Mouse (Mus musculus) intestine, embryonic 16.5 days (tissue): ENCODE data around the gene Nfkbie. TPM values are rescaled to one million over a fixed set of nuclear protein-coding genes. Genes with fewer than 3 reads are reported as not detected.

Experiments
- ATAC-seq: fragments of 200-750 bp; cut with Nextera tagmentation; 2 replicates; pipeline ENCODE4 v1.8.0; 2017; ENCODE audit warnings: moderate TSS enrichment, moderate library complexity
- H3K27ac ChIP-seq: fragments of 300-500 bp; sonication (generic); 2 replicates; pipeline ENCODE4 v1.5.1; 2014; ENCODE audit warnings: mild to moderate bottlenecking, low read length
- H3K27me3 ChIP-seq: fragments of 300-500 bp; sonication (generic); replicated peaks from 2 replicates; pipeline ENCODE4 v1.6.1; 2014; ENCODE audit warnings: low read length, control low read depth, mixed read lengths; ENCODE audit not compliant: control insufficient read depth, insufficient read depth
- H3K36me3 ChIP-seq: fragments of 300-500 bp; sonication (generic); 2 replicates; pipeline ENCODE4 v1.6.1; 2014; ENCODE audit warnings: low read length, control low read depth; ENCODE audit not compliant: control insufficient read depth, insufficient read depth
- H3K4me1 ChIP-seq: fragments of 300-500 bp; sonication (generic); 2 replicates; pipeline ENCODE4 v1.6.1; 2014; ENCODE audit warnings: low read length, control low read depth, mixed read lengths; ENCODE audit not compliant: control insufficient read depth, insufficient read depth
- H3K4me2 ChIP-seq: fragments of 300-500 bp; sonication (generic); 2 replicates; pipeline ENCODE4 v1.6.1; 2014; ENCODE audit warnings: low read depth, low read length, control low read depth
- H3K4me3 ChIP-seq: fragments of 300-500 bp; sonication (generic); 2 replicates; pipeline ENCODE4 v1.5.1; 2014; ENCODE audit warnings: mild to moderate bottlenecking, low read length
- H3K9ac ChIP-seq: fragments of 300-500 bp; sonication (generic); 2 replicates; pipeline ENCODE4 v1.6.1; 2014; ENCODE audit warnings: low read depth, low read length
- H3K9me3 ChIP-seq: fragments of 300-500 bp; sonication (generic); 2 replicates; pipeline ENCODE4 v1.6.1; 2016; ENCODE audit warnings: low read length, control low read depth; ENCODE audit not compliant: control insufficient read depth
- WGBS: fragments of 180-500 bp; shearing (Covaris S2); extraction: QIAGEN DNeasy Blood & Tissue Kit; methylation state at CpG from one replicate; pipeline ENCODE4 v1.1.7; 2014; 5-methylcytosine and 5-hydroxymethylcytosine counted together
- polyA plus RNA-seq: library from polyadenylated mRNA; unstranded; fragments of >200 nt; fragmentation: Nextera tagmentation; extraction: Ambion mirVana; gene quantifications from 2 replicates; pipeline ENCODE4 v1.2.1, GENCODE M21; 2015

Gene Nfkbie
- polyA plus RNA-seq, 1 experiment from 2014 or later = 5.5 TPM

GRCm38 (mm10) chr17:45547461-45548190, 7.9 kb upstream of the Nfkbie start:
- Histone ChIP-seq H3K27ac (no peak overlapping the region), H3K4me3 (no peak overlapping the region), H3K36me3 (no peaks in the 10 kb centered on the region), H3K4me1 (peaks cover 20% of the 10 kb centered on the region), H3K4me2 (no peak overlapping the region), H3K27me3 (peaks cover 62% of the 10 kb centered on the region), H3K9me3 (no peaks in the 10 kb centered on the region), H3K9ac (no peak overlapping the region)
- ATAC-seq = no peak
- 76% methylated on average over 5 of the region's 5 CpGs for WGBS

DNA sequence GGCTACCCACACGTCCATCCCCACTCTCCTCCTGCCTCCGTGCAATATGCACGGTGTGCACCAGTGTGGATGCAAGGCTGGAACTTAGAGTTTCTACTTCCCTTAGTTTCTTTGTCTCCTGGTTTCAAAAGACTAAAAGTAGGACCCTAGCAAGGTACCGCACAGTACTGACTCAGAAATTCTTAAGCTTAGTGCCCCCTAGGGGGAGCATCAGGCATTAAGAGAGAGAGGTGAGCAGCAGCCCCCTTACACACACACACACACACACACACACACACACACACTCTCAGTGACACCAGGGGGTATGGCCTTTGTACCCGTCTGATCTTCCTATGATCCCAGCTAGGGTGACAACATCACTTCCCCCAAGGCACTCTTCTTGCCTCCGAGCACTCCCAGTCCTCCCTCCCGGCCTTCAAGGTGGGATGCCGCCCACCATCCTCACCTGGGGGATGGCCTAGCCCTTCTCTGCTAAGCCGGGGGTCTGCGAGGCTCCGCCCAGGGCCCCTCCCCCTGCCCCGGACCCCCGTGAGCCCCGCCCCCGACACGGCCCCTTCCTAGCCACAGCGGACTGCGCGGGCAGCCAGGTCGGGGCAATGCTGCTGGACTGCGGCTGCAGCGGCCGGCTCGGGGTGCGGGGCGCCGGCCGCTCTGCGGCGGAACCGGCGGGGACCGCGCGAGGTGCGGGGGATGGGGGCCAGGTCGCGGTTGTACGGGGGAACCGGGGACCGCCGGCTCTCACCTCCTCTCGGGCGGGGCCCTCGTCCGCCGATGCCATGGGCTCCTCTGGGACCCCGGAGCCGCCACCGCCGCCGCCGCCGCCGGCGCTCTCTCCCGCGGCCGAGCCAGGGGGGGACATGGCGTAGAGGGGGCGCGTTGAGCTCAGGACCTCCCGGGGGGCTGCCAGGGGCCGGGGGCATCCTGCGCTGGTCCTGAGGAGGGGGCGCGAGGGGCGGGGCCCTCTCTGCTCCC, 6.7 kb upstream of the Nfkbie start:
- peaks cover 20% of the 10 kb centered on the region for H3K4me1 ChIP-seq
- peak overlapping the region; percentile 73 for H3K9ac ChIP-seq
- ATAC-seq = peak; percentile 13; the same call in 1 of the 2 replicates
- peak overlapping the region; percentile 73 for H3K4me3 ChIP-seq
- no peaks in the 10 kb centered on the region for H3K36me3 ChIP-seq
- peak overlapping the region; percentile 99 for H3K4me2 ChIP-seq
- H3K27me3 ChIP-seq = peaks cover 50% of the 10 kb centered on the region
- WGBS = 4% methylated on average over 49 of the region's 68 CpGs
- no peaks in the 10 kb centered on the region for H3K9me3 ChIP-seq
- no peak overlapping the region for H3K27ac ChIP-seq

DNA sequence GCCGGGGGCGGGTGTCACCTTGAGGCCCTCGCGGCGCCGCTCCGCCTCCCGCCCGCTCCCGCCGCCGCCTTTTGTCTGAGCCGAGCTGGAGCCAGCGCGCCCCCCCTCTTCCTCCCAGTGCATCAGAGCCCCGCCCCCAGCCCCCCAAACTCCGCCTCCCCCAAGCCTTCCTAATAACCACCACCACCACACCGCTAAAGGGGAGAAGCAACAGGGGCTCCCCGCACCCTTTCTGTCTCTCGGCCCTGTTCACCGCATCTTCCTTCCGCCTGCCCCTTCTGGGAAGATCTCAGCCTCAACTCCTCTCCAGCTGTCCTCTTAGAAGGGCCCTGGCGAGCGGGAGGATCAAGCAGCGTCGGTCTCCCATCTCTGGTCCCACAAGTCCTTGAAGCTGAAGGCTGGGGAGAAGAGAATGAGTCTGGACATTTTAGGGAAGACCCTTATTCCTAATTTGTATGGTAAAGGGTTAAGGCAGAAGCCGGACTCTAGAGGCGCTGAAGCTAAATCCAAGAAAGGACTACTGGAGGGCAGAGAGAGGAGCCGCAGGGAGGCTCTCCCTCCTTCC, 5.8 kb upstream of the Nfkbie start, which contains the start of gene Tmem151b:
Tmem151b (minus strand) TSS at position 61 of the 565 bp plus-strand sequence.
- ATAC-seq = peak; percentile 45
- peak within 1 kb of the TSS; percentile 73 for H3K4me3 ChIP-seq
- H3K27me3 ChIP-seq = peaks cover 42% of the 10 kb centered on the region
- H3K9ac ChIP-seq = peak within 1 kb of the TSS; percentile 73
- H3K9me3 ChIP-seq = no peaks in the 10 kb centered on the region
- H3K36me3 ChIP-seq = no peaks in the 10 kb centered on the region
- peak within 1 kb of the TSS; percentile 99 for H3K4me2 ChIP-seq
- WGBS = under 1% methylated on average over 16 of the region's 29 CpGs
- H3K27ac ChIP-seq = peak within 1 kb of the TSS; percentile 23; the same call in 1 of the 2 replicates
- H3K4me1 ChIP-seq = peaks cover 14% of the 10 kb centered on the region

- Histone ChIP-seq H3K9me3 (no peaks in the 10 kb centered on the region), H3K4me2 (peak overlapping the region; percentile 99), H3K4me1 (peaks cover 9% of the 10 kb centered on the region), H3K27me3 (peaks cover 36% of the 10 kb centered on the region), H3K27ac (no peak overlapping the region), H3K4me3 (peak overlapping the region; percentile 73; the same call in 1 of the 2 replicates), H3K9ac (no peak overlapping the region; the same call in 1 of the 2 replicates), H3K36me3 (no peaks in the 10 kb centered on the region)
- WGBS = 20% methylated on average over 5 of the region's 5 CpGs
- no peak for ATAC-seq
Observed at GRCm38 (mm10) chr17:45550253-45550652, 5.2 kb upstream of the Nfkbie start.

DNA sequence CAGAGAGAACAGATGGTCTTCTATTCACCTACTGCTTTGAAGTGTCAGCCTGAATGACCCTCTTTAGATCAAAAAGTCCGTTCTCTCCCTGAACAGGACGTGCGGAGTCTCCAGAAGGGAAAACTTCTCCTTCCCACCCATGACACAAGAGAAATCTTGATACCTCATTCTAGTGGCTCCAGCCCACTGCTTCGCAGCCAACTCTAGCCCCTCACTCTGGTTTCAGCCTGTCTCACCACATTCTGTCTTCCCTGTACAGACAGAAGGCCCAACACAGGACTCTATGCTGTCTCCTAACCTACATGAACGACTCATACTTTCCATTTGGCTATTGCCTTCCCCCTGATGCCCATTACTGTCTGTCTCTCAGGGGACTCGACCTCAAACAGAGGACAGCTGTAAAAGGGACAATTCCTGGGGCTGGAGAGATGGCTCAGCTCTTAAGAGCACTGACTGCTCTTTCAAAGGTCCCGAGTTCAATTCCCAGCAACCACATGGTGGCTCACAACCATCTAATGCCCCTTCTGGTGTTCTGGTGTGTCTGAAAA, 4.2 kb upstream of the Nfkbie start:
- Histone ChIP-seq H3K36me3 (no peaks in the 10 kb centered on the region), H3K4me1 (peaks cover 8% of the 10 kb centered on the region; the same call in 1 of the 2 replicates), H3K27ac (no peak overlapping the region), H3K4me2 (no peak overlapping the region), H3K9ac (no peak overlapping the region), H3K9me3 (no peaks in the 10 kb centered on the region), H3K27me3 (peaks cover 27% of the 10 kb centered on the region), H3K4me3 (no peak overlapping the region)
- no peak for ATAC-seq
- 56% methylated on average over 7 of the region's 7 CpGs for WGBS

GRCm38 (mm10) chr17:45551816-45552451, 3.6 kb upstream of the Nfkbie start:
- Histone ChIP-seq H3K9me3 (no peaks in the 10 kb centered on the region), H3K36me3 (no peaks in the 10 kb centered on the region), H3K4me2 (no peak overlapping the region), H3K27ac (no peak overlapping the region), H3K27me3 (peaks cover 27% of the 10 kb centered on the region), H3K9ac (no peak overlapping the region), H3K4me1 (peaks cover 14% of the 10 kb centered on the region; the same call in 1 of the 2 replicates), H3K4me3 (no peak overlapping the region)
- peak; percentile 14; the same call in 1 of the 2 replicates for ATAC-seq
- 4% methylated on average over 8 of the region's 8 CpGs for WGBS

- Histone ChIP-seq H3K9ac (no peak overlapping the region), H3K4me1 (peaks cover 15% of the 10 kb centered on the region; the same call in 1 of the 2 replicates), H3K27me3 (peaks cover 19% of the 10 kb centered on the region), H3K36me3 (no peaks in the 10 kb centered on the region), H3K4me2 (no peak overlapping the region), H3K27ac (no peak overlapping the region), H3K9me3 (no peaks in the 10 kb centered on the region), H3K4me3 (no peak overlapping the region)
- 78% methylated on average over 3 of the region's 3 CpGs for WGBS
- ATAC-seq = no peak
Observed at GRCm38 (mm10) chr17:45553065-45553464, 2.4 kb upstream of the Nfkbie start.

- ATAC-seq = no peak
- no peak overlapping the region for H3K9ac ChIP-seq
- 31% methylated on average over 1 of the region's 1 CpGs for WGBS
Observed at GRCm38 (mm10) chr17:45554420-45554819, 1.1 kb upstream of the Nfkbie start.

More at GRCm38 (mm10) chr17:45554420-45554819, 1.1 kb upstream of the Nfkbie start:
- H3K4me2 ChIP-seq = no peak overlapping the region
- H3K27me3 ChIP-seq = peaks cover 11% of the 10 kb centered on the region
- H3K4me1 ChIP-seq = peaks cover 11% of the 10 kb centered on the region; the same call in 1 of the 2 replicates
- H3K27ac ChIP-seq = no peak overlapping the region
- H3K36me3 ChIP-seq = no peaks in the 10 kb centered on the region
- no peak overlapping the region for H3K4me3 ChIP-seq
- no peaks in the 10 kb centered on the region for H3K9me3 ChIP-seq
